Mouse (Mus musculus) 3134 (cell line): ENCODE results near the gene Ppia.
"Not testable (repeated sequence)": the region's sequence is repeated elsewhere in the genome, so short reads cannot be mapped to it uniquely, and the experiment has no call there.

Source experiments
- DNase-seq: peaks from one replicate; pipeline ENCODE4 v3.0.0-alpha.2; 2011; ENCODE audit warnings: low spot score; ENCODE audit not compliant: insufficient read length; ENCODE audit errors: extremely low read depth

Ppia gene

DNA sequence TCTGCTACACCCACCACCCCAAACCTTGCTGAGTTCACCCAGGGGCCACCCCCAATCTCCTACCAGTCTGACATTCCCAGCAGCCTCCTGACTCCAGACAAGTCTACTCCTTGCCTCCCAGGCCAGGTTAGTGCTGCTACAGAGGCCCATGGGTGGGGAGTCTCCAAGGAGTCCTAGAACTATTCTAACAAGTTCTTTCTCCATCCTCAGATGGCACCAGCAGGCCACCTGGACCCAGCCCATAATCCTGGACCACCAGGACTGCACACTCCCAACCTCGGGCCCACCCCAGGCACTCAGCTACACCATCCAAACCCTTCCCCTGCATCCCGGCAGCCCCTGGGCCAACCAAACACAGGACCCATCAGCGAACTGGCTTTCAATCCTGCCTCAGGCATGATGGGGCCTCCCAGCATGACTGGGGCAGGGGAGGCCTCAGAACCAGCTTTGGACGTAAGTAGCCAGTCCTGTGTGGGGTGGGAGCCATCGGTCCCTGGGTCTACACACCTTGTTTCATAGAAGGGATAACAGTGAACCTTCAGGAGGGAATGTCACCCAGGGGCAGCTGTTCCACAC, 11.3 kb upstream of the Ppia start:
- DNase-seq = no peak

GRCm38 (mm10) chr11:6404699-6405566, 10.3 kb upstream of the Ppia start:
- DNase-seq = no peak

GRCm38 (mm10) chr11:6405591-6406081, 9.6 kb upstream of the Ppia start:
- no peak for DNase-seq

DNA sequence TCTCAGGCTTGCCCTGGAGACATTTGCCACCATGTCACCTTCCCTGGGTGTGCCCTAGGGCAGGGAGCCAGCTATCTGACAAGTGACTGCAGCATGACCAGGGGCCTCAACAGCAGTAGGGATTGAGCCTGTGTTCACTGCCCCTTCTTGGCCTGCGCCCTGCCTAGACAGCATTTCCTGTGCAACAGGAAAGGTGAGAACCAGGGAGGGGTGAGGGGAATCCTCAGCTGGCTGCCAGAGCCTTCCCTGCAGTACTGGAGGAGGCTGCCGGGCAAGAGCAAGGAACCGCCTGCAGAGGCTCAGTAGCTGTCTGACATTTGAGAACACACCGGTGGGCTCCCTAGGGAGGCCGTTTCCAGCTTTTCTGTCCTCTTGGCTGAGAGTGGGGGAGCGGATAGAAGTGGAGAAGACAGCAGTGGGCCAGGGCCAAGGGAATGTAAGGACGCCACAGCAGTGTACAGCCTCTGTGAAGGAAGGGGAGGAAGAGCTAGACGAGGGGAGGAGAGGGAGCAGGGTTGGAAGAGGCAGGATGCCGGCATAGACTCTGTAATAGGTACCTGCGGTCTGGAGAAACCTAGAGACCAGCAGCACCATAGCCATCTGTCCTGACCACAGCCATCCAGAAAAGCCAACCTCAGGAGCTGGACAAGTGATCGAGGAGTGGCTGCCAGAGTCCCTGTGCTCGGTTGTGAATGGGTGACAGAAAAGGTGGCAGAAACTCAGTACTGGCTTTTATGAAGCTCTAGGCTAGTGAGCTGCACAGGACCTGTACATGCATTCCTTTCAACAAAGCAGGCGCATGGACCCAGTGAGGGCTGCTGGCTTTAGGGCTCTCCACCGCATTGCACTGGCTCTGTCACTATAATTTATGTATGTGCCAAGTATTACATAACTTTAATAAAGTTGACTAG, 8.7 kb upstream of the Ppia start:
- DNase-seq = peak; percentile 59

- no peak for DNase-seq
These were observed 8.1 kb upstream of the Ppia start for GRCm38 (mm10) chr11:6407162-6407621.

- DNase-seq = no peak
These were observed 5.1 kb upstream of the Ppia start for GRCm38 (mm10) chr11:6410050-6410602.

DNA sequence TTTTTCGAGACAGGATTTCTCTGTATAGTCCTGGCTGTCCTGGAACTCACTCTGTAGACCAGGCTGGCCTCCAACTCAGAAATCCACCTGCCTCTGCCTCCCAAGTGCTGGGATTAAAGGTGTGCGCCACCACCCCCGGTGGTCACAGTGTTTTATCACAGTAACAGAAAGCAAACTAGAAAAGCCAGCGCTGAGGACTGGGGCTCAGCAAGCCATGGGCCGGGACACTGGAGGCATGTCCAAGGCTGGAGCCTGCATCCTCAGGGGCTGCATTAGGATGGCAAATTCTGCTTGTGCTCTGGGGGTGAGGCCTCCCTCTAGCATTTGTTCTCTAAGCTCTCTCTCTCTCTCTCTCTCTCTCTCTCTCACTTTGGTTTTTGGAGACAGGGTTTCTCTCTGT, 4.5 kb upstream of the Ppia start:
- not testable (repeated sequence) for DNase-seq

- peak; percentile 46 for DNase-seq
These were observed 3.6 kb upstream of the Ppia start for GRCm38 (mm10) chr11:6411684-6412083.

GRCm38 (mm10) chr11:6413264-6413663, 2.0 kb upstream of the Ppia start:
- DNase-seq = no peak

DNA sequence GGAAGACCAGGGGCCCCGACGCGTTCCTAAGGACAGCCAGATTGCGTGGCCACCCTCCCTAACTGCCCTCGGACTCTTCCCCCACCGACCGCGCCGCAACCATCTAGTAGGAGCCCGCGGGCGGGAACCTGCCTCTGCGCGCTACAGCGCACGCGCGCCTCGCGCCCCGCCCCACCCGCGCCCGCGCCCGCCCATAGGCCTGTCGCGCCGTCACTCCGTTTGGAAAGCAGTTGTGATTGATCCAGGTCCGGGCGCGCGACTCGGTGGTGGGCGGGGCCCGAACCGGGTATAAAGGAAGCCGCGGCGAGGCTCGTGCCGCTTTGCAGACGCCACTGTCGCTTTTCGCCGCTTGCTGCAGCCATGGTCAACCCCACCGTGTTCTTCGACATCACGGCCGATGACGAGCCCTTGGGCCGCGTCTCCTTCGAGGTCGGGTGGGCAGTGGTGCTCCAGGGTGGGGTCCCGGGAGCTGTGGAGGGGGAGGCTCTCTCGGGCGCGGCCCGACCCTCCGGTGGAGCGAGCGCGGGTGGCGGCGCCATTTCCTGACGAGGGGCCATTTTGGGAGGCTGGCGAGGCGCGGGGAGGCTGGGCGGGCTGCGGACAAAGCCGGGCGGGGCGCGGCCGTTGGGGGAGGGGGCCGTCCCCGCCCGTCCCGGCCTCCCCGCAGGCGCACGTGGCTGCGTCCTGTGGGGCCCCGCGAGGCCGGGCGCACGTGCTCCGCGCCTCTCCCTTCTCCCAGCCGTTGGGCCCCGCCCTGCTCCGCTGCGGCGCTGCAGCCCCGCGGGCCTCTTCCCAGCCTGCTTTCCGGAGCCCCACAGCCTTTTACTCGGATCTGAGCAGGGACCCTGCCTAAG, 535 bp downstream of the Ppia start:
- DNase-seq = peak; percentile 99

- DNase-seq = peak; percentile 76
These were observed 1.3 kb downstream of the Ppia start for GRCm38 (mm10) chr11:6416405-6417034.

DNA sequence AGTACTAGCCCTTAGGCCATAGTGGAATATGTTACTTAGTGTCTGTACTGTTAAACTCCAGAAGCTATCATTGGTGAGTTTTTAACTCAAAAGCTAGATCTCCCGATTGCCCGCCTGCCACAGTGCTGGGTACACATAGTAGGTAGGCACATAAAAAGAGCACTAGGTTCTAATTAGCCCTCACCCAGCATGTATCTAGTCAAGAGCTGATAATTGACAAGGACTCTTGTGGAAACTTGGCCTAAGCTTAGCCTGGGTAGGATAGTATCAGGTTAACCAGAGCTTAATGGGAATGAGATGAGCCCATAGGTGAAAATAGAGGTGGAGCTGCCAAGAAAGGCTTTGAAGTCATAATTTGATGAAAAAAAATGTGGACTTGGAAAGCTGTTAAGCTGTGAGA, 1.8 kb downstream of the Ppia start:
- no peak for DNase-seq

- DNase-seq = no peak
These were observed 2.2 kb downstream of the Ppia start for GRCm38 (mm10) chr11:6417490-6417889.

DNA sequence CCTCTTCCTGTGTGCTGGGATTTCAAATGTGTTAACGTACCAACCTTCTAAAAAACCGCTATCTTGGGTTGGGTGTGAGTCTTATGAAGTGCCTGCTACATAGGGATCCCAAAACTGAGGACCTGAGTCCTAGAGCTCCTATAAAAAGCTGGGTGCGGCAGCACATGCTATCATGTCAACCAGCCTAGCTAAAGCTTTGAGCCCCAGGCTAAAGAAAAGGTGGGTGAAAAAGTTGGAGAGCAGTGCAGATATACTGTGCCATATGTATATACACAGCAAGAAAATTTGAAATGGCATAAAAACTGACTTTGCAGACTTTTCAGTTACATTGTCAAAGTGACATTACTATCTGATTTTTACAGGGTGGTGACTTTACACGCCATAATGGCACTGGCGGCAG, 3.5 kb downstream of the Ppia start:
- DNase-seq = no peak

DNA sequence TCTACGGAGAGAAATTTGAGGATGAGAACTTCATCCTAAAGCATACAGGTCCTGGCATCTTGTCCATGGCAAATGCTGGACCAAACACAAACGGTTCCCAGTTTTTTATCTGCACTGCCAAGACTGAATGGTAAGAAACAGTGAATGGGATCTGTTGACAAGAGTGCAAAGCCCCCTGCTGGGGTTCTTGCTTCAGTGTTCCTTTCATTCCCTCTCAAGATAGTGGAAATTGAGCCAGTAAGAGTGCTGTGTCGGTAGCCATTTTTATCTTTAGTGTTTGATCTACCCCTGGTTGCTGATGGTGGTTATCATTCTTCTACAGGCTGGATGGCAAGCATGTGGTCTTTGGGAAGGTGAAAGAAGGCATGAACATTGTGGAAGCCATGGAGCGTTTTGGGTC, 3.9 kb downstream of the Ppia start:
- DNase-seq = not testable (repeated sequence)

DNA sequence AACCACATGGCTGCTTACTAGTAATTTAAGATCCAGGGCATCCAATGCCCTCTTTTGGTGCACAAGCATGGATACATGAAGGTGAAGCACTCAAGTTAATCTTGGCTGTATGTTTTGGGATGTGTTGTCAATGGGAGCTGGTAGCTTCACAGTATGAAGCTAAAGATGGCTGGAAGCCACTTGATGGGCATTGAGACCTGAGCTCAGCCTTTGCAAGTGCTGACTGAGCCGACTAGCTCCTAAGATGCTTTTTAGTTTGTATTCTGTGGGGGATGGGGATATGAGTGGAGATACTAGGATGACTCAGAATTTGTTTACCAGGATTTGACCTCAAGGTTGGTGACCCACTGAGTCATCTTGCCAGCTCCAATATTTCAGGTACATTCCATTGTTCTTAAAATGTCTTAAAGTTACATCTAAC, 5.0 kb downstream of the Ppia start:
- no peak for DNase-seq

DNA sequence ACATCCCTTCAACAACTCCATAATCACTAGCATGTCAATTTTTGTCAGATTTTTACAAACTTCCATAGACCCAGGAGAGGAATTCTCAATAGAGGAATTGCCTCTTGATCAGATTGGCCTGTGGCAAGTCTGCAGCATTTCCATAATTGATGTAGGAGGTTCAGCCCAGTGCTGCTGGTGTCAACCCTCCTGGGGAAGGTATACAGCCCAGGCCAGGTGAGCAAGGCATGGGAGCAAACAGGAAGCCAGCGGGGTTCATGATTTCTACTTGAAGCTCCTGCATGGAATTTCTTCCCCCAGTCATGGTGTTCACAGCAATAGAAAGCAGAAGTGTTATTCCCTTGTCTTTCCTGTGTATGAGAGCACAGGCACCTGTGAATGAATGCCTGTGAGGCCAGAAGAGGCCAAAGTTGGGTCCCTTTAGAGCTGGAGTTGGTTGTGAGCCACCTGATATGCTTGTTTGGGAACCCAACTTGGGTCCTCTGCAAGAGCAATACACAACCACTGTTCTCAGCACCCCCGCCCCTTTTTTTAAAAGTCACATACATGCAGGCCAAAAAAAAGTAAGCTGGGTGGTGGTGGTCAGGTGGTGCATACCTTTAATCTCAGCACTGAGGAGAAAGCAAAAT, 5.6 kb downstream of the Ppia start:
- peak; percentile 41 for DNase-seq

- no peak for DNase-seq
These were observed 14.9 kb downstream of the Ppia start for GRCm38 (mm10) chr11:6430186-6430585.

DNA sequence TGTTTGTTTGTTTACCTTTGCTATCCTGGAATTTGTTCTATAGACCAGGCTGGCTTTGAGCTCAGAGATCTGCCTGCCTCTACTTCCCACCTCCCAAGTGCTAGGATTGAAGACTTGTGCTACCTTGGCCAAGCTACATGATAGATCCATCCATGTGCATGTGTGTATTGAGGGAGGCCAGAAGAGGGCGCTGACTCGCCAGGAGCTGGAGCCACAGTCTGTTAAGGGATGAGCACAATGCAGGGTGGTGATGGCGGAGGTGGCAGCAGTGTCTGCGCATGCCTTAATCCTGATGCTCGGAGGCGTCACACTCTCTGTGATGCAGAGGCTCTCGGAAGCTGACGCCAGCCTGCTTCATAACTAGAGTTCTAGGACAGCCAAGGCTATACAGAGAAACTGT, 21.2 kb downstream of the Ppia start:
- DNase-seq = peak; percentile 44
